Mouse (Mus musculus) G1E (cell line): ENCODE data around the gene Msi1.
"Not testable (repeated sequence)": the region's sequence is repeated elsewhere in the genome, so short reads cannot be mapped to it uniquely, and the experiment has no call there.

ENCODE experiments used
- CTCF ChIP-seq: IDR thresholded peaks from 2 replicates; pipeline ENCODE4 v1.5.1; 2012; ENCODE audit warnings: low read depth, low read length, inconsistent platforms, mixed read lengths
- GATA1 ChIP-seq: IDR thresholded peaks from 2 replicates; pipeline ENCODE4 v1.6.1; 2012; ENCODE audit warnings: borderline replicate concordance, low read length, inconsistent platforms, mixed read lengths
- GATA2 ChIP-seq: IDR thresholded peaks from 2 replicates; pipeline ENCODE4 v1.6.1; 2012; ENCODE audit warnings: low read depth, low read length, inconsistent platforms, borderline replicate concordance
- POLR2AphosphoS5 ChIP-seq: IDR thresholded peaks from 2 replicates; pipeline ENCODE4 v1.6.1; 2012; ENCODE audit warnings: low read depth, low read length, inconsistent platforms; ENCODE audit not compliant: insufficient replicate concordance
- TAL1 ChIP-seq: conservative IDR thresholded peaks from 2 replicates; pipeline ENCODE4 v1.6.1; 2012; ENCODE audit warnings: low read depth, low read length, inconsistent platforms, mixed read lengths

- TF ChIP-seq GATA1, POLR2AphosphoS5, CTCF, GATA2, TAL1: not testable (repeated sequence)
Measured at GRCm38 (mm10) chr5:115495618-115496017, 66.2 kb downstream of the Msi1 start.
